Mouse (Mus musculus) liver, postnatal 0 days (tissue): ENCODE measurements at regions not wholly inside any gene's neighbourhood (a gene's known extent, or its start where the extent isn't known, plus 50 kb on each side); places are given as distances from the start of the nearest gene placed in this dataset.

Experiments used
- ATAC-seq: fragments of 200-750 bp; cut with Nextera tagmentation; 2 replicates; pipeline ENCODE4 v1.8.0; 2017; ENCODE audit warnings: mild to moderate bottlenecking, moderate library complexity
- DNase-seq: peaks from one replicate; pipeline ENCODE4 v3.0.0-alpha.2; 2016
- H3K27ac ChIP-seq: fragments of 300-500 bp; sonication (generic); 2 replicates; pipeline ENCODE4 v1.5.1; 2014; ENCODE audit warnings: antibody characterized with exemption, moderate library complexity, mild to moderate bottlenecking, low read depth
- H3K27me3 ChIP-seq: fragments of 300-500 bp; sonication (generic); 2 replicates; pipeline ENCODE4 v1.6.1; 2014; ENCODE audit warnings: low read length, control low read depth, mixed read lengths; ENCODE audit not compliant: insufficient read depth
- H3K36me3 ChIP-seq: fragments of 300-500 bp; sonication (generic); replicated peaks from 2 replicates; pipeline ENCODE4 v1.6.1; 2014; ENCODE audit warnings: mild to moderate bottlenecking, control low read depth, low read length, moderate library complexity, mixed read lengths; ENCODE audit not compliant: insufficient read depth
- H3K4me1 ChIP-seq: fragments of 300-500 bp; sonication (generic); 2 replicates; pipeline ENCODE4 v1.6.1; 2014; ENCODE audit warnings: antibody characterized with exemption, mild to moderate bottlenecking, control low read depth; ENCODE audit not compliant: insufficient read depth
- H3K4me2 ChIP-seq: fragments of 300-500 bp; sonication (generic); 2 replicates; pipeline ENCODE4 v1.6.1; 2014; ENCODE audit warnings: low read depth, mild to moderate bottlenecking, low read length, moderate library complexity, mixed read lengths
- H3K4me3 ChIP-seq: fragments of 300-500 bp; sonication (generic); 2 replicates; pipeline ENCODE4 v1.5.1; 2014; ENCODE audit warnings: low read depth, low read length
- H3K9ac ChIP-seq: fragments of 300-500 bp; sonication (generic); replicated peaks from 2 replicates; pipeline ENCODE4 v1.6.1; 2014; ENCODE audit warnings: mild to moderate bottlenecking, moderate library complexity
- H3K9me3 ChIP-seq: fragments of 300-500 bp; sonication (generic); 2 replicates; pipeline ENCODE4 v1.6.1; 2016; ENCODE audit warnings: mild to moderate bottlenecking, control low read depth, low read length, mixed read lengths
- CTCF ChIP-seq: sonication (generic); IDR thresholded peaks from 2 replicates; pipeline ENCODE4 v1.5.1; 2016; ENCODE audit warnings: antibody characterized with exemption, low read depth
- EP300 ChIP-seq: IDR thresholded peaks from 2 replicates; pipeline ENCODE4 v1.6.1; 2016; ENCODE audit warnings: antibody characterized with exemption, low read depth, mild to moderate bottlenecking
- WGBS: fragments of 180-500 bp; shearing (Covaris S2); extraction: QIAGEN DNeasy Blood & Tissue Kit; methylation state at CpG from one replicate; pipeline ENCODE4 v1.1.7; 2014; ENCODE audit not compliant: insufficient replicate concordance; 5-methylcytosine and 5-hydroxymethylcytosine counted together

DNA sequence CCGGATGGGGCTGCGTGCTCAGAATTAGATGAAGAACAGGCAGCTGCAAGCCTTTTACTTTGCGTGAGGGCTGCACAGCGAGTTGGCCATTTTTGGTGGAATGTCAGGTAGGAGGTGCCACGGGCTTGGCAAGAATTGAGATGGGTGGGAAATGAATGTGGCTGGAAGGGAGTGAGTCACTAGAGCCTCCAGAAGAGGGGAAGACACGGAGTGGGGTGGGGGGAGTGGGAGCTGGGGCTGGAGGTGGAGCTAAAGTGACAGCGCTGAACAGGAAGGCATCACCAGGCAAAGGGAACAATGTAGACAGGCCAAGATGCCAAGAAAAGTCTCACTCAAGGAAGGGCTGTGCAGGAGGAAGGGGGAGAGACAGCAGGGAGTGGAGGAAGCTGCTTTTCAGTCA lies 121.4 kb upstream of the Zc3h12a start:
- Histone ChIP-seq H3K36me3 (no peaks in the 10 kb centered on the region), H3K27me3 (no peaks in the 10 kb centered on the region), H3K9me3 (no peaks in the 10 kb centered on the region), H3K9ac (no peak overlapping the region), H3K4me2 (no peak overlapping the region), H3K4me1 (no peaks in the 10 kb centered on the region), H3K27ac (no peak overlapping the region), H3K4me3 (no peak overlapping the region)
- 67% methylated on average over 7 of the region's 7 CpGs for WGBS
- DNase-seq (no peak), ATAC-seq (no peak)
- no peak for TF ChIP-seq EP300
- no peak for TF ChIP-seq CTCF

DNA sequence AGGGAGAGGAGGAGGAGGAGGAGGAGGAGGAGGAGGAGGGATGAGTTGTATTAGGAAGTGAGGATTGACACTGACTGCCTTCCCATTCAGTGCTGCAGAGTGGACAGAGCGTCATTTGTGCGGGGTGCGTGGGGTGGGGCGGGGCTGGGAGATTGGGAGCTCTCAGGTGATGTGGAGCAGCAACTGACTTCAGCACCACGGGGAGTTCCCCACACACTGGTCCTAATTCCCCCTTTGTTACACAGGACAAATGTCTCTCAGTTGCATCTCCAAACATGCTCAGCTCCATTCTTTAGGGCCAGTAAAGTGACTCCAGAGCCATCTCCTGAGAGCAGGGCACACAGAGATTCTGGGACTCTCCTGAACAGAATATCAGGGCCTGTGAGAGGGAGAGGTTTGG lies 118.5 kb upstream of the Zc3h12a start:
- H3K27ac ChIP-seq, result no peak overlapping the region
- no peaks in the 10 kb centered on the region for H3K4me1 ChIP-seq
- H3K9ac ChIP-seq, result no peak overlapping the region
- no peaks in the 10 kb centered on the region for H3K36me3 ChIP-seq
- no peaks in the 10 kb centered on the region for H3K9me3 ChIP-seq
- DNase-seq, result no peak
- H3K27me3 ChIP-seq, result no peaks in the 10 kb centered on the region
- TF ChIP-seq EP300 (no peak), CTCF (no peak)
- ATAC-seq, result no peak
- H3K4me2 ChIP-seq, result no peak overlapping the region
- 16% methylated on average over 5 of the region's 5 CpGs for WGBS
- no peak overlapping the region for H3K4me3 ChIP-seq

DNA sequence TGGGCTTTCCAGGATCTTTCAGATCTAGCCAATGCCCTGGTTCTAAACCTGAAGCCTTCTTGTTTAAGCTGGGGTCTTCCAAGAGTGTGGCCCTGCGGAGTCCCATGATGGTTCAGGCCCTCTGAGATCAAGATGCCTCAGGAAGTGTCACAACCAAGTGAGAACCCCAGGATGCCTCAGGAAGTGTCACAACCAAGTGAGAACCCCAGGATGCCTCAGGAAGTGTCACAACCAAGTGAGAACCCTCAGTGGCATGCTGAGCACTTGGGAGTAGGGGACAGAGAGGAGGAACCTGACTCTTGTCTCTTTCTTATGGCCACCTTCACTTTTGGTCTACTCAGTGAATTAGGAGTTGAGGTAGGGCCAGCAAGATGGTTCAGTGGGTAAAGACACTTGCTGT lies 114.9 kb upstream of the Zc3h12a start:
- Histone ChIP-seq H3K36me3 (no peaks in the 10 kb centered on the region), H3K4me3 (no peak overlapping the region), H3K9ac (no peak overlapping the region), H3K4me1 (no peaks in the 10 kb centered on the region), H3K9me3 (no peaks in the 10 kb centered on the region), H3K27me3 (no peaks in the 10 kb centered on the region), H3K27ac (no peak overlapping the region), H3K4me2 (no peak overlapping the region)
- TF ChIP-seq EP300, result no peak
- no peak for TF ChIP-seq CTCF
- 36% methylated on average over 1 of the region's 1 CpGs for WGBS
- ATAC-seq, result no peak
- DNase-seq, result no peak

DNA sequence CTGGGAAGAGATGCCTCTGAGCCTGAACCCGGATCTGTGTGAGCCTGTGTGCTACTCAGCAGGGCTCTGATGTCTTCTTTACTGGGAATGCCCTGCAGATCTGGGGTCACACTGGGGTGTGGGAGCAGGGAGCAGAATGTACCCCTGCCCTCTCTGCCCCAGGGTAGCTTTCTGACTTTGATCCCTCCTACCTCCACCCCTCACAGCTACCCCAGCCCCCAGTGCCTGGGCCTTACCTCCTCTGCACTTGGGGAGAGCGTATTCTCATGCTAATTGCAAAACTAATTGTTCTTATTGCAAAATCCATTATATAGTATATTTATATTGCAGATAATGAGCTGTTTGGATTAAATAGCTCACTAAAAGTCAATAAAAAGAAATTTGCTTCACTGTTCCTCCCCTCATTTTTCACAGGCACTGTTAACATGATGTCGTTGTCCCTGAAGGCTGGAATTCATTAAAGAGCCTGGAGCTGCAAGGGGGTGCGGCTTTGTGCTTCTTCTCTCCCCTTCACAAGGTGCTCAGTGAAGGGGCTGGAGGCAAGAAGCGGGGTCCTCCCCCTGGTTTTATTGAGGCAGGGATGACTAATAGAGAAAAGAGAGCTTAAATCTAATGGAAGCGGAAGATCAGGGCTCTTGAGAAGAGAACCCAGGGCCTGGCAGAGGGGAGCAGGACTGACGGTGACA lies 114.1 kb upstream of the Zc3h12a start:
- no peak for TF ChIP-seq CTCF
- TF ChIP-seq EP300, result no peak
- Histone ChIP-seq H3K9me3 (no peaks in the 10 kb centered on the region), H3K36me3 (no peaks in the 10 kb centered on the region), H3K4me1 (no peaks in the 10 kb centered on the region), H3K27ac (no peak overlapping the region), H3K4me2 (no peak overlapping the region), H3K9ac (no peak overlapping the region), H3K4me3 (no peak overlapping the region), H3K27me3 (peaks cover under 1% of the 10 kb centered on the region; the same call in 1 of the 2 replicates)
- ATAC-seq (no peak), DNase-seq (no peak)
- WGBS, result 35% methylated on average over 7 of the region's 7 CpGs

DNA sequence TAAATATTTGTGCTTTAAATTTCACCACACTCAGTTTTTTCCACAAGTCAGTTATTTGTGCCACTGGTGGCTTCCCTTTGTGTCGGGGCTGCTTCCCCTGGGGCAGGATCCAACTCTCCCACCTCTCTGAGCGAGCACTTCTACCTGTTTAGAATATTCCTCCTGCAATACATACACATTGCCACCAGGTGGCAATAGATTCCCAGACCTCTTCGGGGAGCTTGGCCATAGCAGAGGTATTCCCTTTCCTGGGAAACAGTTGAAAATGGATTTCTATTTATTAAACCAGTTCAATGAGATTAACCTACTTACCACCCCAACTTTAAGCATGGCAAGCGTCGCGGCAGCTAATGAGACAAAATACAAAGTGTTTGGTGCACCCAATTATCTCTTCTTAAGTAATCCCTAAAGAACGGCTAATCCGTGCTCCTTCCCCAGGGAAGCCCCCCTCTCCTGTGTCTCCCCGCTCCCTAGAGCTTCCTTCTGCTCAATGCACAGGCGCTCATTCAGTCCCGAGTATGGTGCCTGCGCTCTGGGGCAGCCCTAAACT lies 104.1 kb upstream of the Zc3h12a start:
- no peaks in the 10 kb centered on the region for H3K4me1 ChIP-seq
- H3K4me2 ChIP-seq, result no peak overlapping the region
- H3K9me3 ChIP-seq, result peaks cover 5% of the 10 kb centered on the region; the same call in 1 of the 2 replicates
- H3K27me3 ChIP-seq, result peaks cover 6% of the 10 kb centered on the region; the same call in 1 of the 2 replicates
- H3K27ac ChIP-seq, result no peak overlapping the region
- H3K36me3 ChIP-seq, result no peaks in the 10 kb centered on the region
- TF ChIP-seq EP300 (no peak), CTCF (peak; percentile 67)
- WGBS, result 33% methylated on average over 12 of the region's 12 CpGs
- ATAC-seq (no peak), DNase-seq (no peak)
- H3K4me3 ChIP-seq, result no peak overlapping the region
- H3K9ac ChIP-seq, result no peak overlapping the region

DNA sequence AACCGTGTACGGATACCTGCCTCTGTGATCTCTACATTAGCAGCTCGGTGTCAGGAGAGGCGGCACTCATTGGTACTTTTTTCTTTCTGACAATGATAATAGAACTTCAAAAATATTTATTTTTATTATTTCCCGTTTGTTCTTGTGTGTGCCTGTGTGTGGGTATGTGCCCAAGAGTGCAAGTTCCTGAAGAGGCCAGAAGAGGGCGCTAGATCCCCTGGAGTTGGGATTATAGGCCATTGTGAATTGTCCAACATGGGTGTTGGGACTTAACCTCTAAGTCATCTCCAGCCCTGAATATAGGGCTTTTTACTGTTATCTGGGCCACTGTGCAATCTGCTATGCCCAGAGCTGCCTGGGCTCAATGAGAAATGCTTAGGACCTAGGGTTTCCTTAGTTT lies 99.6 kb upstream of the Zc3h12a start:
- ATAC-seq (no peak), DNase-seq (no peak)
- WGBS, result 78% methylated on average over 6 of the region's 6 CpGs
- Histone ChIP-seq H3K4me1 (no peaks in the 10 kb centered on the region), H3K9me3 (peaks cover 5% of the 10 kb centered on the region; the same call in 1 of the 2 replicates), H3K4me3 (no peak overlapping the region), H3K36me3 (no peaks in the 10 kb centered on the region), H3K9ac (no peak overlapping the region), H3K27me3 (0 out of 2 replicates have a peak, but pooled peaks cover 2% of the 10 kb centered on the region), H3K4me2 (no peak overlapping the region), H3K27ac (no peak overlapping the region)
- TF ChIP-seq EP300 (no peak), CTCF (peak; percentile 23; the same call in 1 of the 2 replicates)
